Mouse (Mus musculus) liver, embryonic 14 days (tissue): ENCODE data around the gene Fam25c. TPM values are rescaled to one million over a fixed set of nuclear protein-coding genes. Genes with fewer than 3 reads are reported as not detected.

Source experiments
- polyA plus RNA-seq: library from polyadenylated mRNA; depleted of rRNA; stranded (reverse); fragments of >200 nt; gene quantifications from 2 replicates; pipeline ENCODE4 v1.2.3, GENCODE M21; 2012; rRNA removed

Fam25c gene
- polyA plus RNA-seq, result not detected in 2 replicates

DNA sequence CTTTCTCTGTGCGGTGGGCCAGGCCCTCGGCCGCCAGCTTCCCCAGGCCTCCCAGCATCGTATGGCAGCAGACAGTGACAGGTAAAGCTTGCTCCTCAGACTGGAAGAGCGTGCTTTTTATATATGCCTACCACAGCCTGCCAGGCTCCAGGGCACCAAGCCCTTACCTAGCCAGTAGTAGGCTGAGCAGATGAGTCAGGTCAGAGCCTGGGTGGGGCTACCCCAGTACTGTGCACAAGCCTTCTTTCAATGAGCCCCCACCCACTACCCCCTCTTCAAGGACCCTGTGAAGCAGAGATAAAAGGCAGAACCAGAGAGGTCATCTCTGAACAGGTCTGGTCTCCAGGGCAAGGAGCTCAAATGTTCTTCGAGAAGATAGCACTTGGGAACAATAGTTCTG lies at the start of gene Fam25c:
TSS of gene Fam25c (minus strand) at position 133 of the 400 bp plus-strand sequence.

DNA sequence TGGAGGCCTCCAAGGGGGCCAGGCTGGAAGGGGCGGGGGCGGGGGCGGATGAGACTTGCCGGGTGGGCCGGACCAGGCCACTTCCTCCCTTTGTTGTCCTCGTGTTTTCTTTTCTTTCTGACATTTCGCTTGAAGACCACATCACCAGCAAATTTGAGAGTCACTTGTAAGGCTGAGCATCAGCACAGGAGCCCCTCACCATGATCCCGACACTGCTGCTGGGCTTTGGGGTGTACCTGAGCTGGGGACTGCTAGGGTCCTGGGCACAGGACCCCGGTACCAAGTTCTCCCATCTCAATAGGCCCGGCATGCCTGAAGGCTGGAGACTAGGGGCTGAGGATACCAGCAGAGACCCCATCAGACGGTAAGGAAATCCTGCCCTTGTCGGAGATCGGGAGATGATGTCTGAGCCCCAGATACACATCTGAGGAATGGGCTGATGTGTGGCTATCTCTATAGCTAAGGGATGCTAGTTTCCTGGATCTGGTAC lies 20.2 kb upstream of the Fam25c start, which contains the start of gene Mmrn2:
TSS of gene Mmrn2 (plus strand) at position 51 of the 490 bp plus-strand sequence.

DNA sequence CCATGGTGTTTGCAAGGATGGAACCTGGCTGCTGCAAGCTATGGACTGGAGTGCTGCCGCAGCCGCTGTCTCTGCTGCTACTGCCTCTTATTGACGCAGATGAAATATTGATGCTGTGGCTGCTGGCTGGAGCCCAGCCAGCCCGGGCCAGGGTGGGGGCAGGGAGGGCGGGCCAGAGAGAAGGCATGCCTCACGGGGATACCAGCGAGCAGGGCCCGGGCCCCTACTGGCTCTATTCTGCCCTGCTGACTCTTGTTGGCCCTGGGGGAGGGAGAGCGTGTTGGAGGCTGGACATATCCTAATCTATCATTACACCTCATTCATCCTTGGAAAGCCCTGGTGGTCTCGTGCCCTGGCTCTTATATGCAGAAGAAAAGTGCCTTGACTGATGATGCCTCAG lies 19.3 kb upstream of the Fam25c start, which contains the start of gene Sncg:
TSS of gene Sncg (minus strand) at position 213 of the 400 bp plus-strand sequence.

DNA sequence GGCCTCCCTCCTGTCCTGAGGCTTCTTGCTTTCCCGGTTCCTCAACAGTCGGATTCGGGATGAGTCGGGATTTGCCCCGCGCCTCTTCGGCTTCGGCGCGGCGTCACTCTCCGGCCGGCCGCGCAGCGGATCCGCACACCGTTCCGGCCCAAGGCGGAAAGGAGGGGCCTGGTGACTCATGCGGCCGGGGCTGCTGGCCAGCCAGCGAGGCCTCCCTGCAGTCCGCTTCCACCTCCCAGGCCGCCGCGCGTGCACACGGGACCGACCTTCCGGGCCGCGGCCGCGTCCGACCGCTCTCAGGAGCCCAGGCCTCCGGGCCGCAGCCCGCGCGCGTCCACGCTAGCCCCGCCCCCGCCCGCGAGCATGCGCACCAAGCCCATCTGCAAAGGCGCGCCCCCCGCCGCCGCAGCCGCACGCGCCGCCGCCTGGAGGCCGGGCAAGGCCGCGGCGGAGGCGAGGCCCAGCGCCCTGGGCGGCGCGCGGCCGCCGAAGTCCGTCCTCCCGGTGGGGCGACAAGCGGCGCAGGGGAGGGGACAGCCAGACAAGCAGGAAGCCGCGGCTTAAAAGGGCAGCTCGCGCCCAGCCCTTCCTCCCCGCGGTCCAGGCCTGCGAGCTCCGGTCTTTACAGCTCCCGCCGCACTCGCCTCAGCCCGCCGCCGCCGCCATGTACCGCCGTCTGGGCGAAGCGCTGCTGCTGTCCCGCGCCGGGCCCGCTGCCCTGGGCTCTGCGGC lies 44.8 kb downstream of the Fam25c start, which contains the start of the genes Shld2 and Glud1:
TSS of gene Shld2 (minus strand) at position 260 of the 732 bp plus-strand sequence.
TSS of gene Glud1 (plus strand) at position 494 of the 732 bp plus-strand sequence.

Other genes starting within 250 kb of the Fam25c start
- gene Npy4r, start 202.9 kb downstream of the Fam25c start, polyA plus RNA-seq, result 0.01 TPM in 1 of 2 replicates, not detected in the other
- 0.05 and 0.07 TPM in 2 replicates for gene Gprin2, start 153.8 kb downstream of the Fam25c start, polyA plus RNA-seq
- gene Syt15, start 135.8 kb downstream of the Fam25c start, polyA plus RNA-seq, result 0.44 and 0.61 TPM in 2 replicates
- 2.7 and 3.4 TPM in 2 replicates for gene Shld2, start 44.9 kb downstream of the Fam25c start, polyA plus RNA-seq
- 171 and 203 TPM in 2 replicates for gene Glud1, start 44.7 kb downstream of the Fam25c start, polyA plus RNA-seq
- 0.12 and 0.21 TPM in 2 replicates for gene Sncg, start 19.4 kb upstream of the Fam25c start, polyA plus RNA-seq
- 1.2 and 1.3 TPM in 2 replicates for gene Mmrn2, start 20.0 kb upstream of the Fam25c start, polyA plus RNA-seq
- 3.0 and 3.2 TPM in 2 replicates for gene Bmpr1a, start 147.9 kb upstream of the Fam25c start, polyA plus RNA-seq
- not detected in 2 replicates for gene 9230112D13Rik, start 167.4 kb upstream of the Fam25c start, polyA plus RNA-seq
- 0.06 and 0.88 TPM in 2 replicates for gene Ldb3, start 233.2 kb upstream of the Fam25c start, polyA plus RNA-seq
- gene Opn4, start 244.7 kb upstream of the Fam25c start, polyA plus RNA-seq, result not detected in 2 replicates